Mouse (Mus musculus) embryonic fibroblast, embryonic 13.5 days (primary cell): ENCODE measurements around the gene Six1.

Source experiments
- CTCF ChIP-seq: IDR thresholded peaks from 2 replicates; pipeline ENCODE4 v1.5.1; 2011; ENCODE audit warnings: mild to moderate bottlenecking, control low read depth, low read length, moderate library complexity, borderline replicate concordance; ENCODE audit not compliant: insufficient read depth
- POLR2A ChIP-seq: IDR thresholded peaks from 2 replicates; pipeline ENCODE4 v1.6.1; 2011; ENCODE audit warnings: low read depth, mild to moderate bottlenecking, control low read depth, low read length, moderate library complexity

- TF ChIP-seq CTCF, result no peak
- TF ChIP-seq POLR2A, result no peak
These were observed 35.2 kb upstream of the Six1 start for GRCm38 (mm10) chr12:73088911-73089310.
